Mouse (Mus musculus) embryonic fibroblast, embryonic 13.5 days (primary cell): ENCODE results near the gene Arid1b.

ENCODE experiments used
- CTCF ChIP-seq: IDR thresholded peaks from 2 replicates; pipeline ENCODE4 v1.5.1; 2011; ENCODE audit warnings: mild to moderate bottlenecking, control low read depth, low read length, moderate library complexity, borderline replicate concordance; ENCODE audit not compliant: insufficient read depth
- POLR2A ChIP-seq: IDR thresholded peaks from 2 replicates; pipeline ENCODE4 v1.6.1; 2011; ENCODE audit warnings: low read depth, mild to moderate bottlenecking, control low read depth, low read length, moderate library complexity

- TF ChIP-seq CTCF (no peak), POLR2A (no peak)
Measured at GRCm38 (mm10) chr17:5327480-5328180, 333.5 kb downstream of the Arid1b start.
